7 mouse cellular contexts compared by ENCODE assay signal in the genomic region with DNA sequence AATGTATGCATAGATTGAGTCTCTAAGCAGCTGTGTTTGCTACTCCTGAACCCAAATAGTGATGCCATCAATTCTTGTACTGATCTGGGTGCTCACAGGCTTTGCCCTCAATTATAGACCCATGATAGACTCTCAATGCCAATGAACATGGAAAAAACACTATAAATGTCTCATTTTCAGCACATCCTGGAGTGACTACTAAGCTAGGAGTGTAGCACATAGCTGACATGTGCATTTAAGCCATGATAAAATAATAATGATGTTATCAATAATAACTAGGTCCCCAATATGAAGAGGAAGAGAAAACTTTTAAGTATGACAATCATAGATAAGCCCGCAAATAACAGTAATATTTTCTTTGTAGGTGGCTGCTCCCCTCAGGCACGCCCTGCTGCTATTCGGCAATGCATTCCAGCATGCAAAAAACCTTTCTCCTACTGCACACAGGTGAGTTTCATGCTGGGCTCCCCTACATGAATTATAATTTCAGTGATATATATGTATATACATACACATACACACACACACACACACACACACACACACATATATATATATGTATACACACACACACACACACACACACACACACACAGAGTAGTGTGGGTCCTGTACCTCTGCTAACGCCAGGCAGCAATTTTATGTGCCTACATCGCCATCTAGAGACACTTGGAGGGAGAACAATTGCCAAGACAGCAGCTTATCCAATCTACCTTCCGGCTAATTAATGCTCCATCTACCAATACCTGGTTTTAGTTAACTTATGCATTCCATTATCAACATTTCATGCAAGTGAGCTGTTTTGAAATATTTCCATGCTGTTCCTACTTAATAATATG.
A peak's percentile ranks its signal among the peaks of the same experiment; 100 is the strongest.
DNase-seq lines count a peak whose midpoint lies in the region; ATAC-seq and TF ChIP-seq lines count a peak whose summit lies in the region.

No protein-coding gene starts in this region.

- peaks cover 3% of the 10 kb centered on the region; the same call in 1 of the 2 replicates for H3K9me3 ChIP-seq in ES-Bruce4 (replicated peaks; ENCODE audit: control insufficient read depth, insufficient read depth, low read length, poor library complexity, severe bottlenecking)
- no peaks in the 10 kb centered on the region for H3K9me3 ChIP-seq in hindbrain, embryonic 11.5 days (ENCODE audit: control insufficient read depth, low read length)
- H3K9me3 ChIP-seq in midbrain, embryonic 13.5 days: no peaks in the 10 kb centered on the region

- WGBS in hindbrain, embryonic 11.5 days: 55% methylated on average over 6 of the region's 6 CpGs
- WGBS in midbrain, embryonic 13.5 days: 49% methylated on average over 6 of the region's 6 CpGs

- H3K36me3 ChIP-seq in ES-Bruce4 (ENCODE audit: control insufficient read depth, insufficient read depth, low read length, poor library complexity, severe bottlenecking): no peaks in the 10 kb centered on the region
- H3K36me3 ChIP-seq in hindbrain, embryonic 11.5 days (ENCODE audit: control insufficient read depth, insufficient read depth, low read length): no peaks in the 10 kb centered on the region
- H3K36me3 ChIP-seq in midbrain, embryonic 13.5 days: no peaks in the 10 kb centered on the region

- no peak overlapping the region for H3K4me3 ChIP-seq in ES-Bruce4 (ENCODE audit: low read depth, low read length)
- no peak overlapping the region for H3K4me3 ChIP-seq in hindbrain, embryonic 11.5 days (ENCODE audit: low read depth, low read length)
- H3K4me3 ChIP-seq in midbrain, embryonic 13.5 days (replicated peaks): no peak overlapping the region

- no peak overlapping the region for H3K27ac ChIP-seq in ES-Bruce4 (ENCODE audit: insufficient read depth, low read length)
- H3K27ac ChIP-seq in hindbrain, embryonic 11.5 days (ENCODE audit: low read depth, low read length): no peak overlapping the region
- H3K27ac ChIP-seq in midbrain, embryonic 13.5 days: no peak overlapping the region

- no peak for TF ChIP-seq EP300 in ES-Bruce4 (IDR thresholded peaks at IDR 0.05; ENCODE audit: insufficient read depth, low read depth, low read length)

- peak; percentile 6 for DNase-seq in 3T3-L1 (ENCODE audit: low read depth, low spot score)
- peak; percentile 18 to 30 for DNase-seq in cerebellum, postnatal 36 days
- peak; percentile 59 for DNase-seq in hindbrain, embryonic 11.5 days (ENCODE audit: low spot score)
- DNase-seq in left cerebral cortex, adult 11 months (ENCODE audit: low spot score): peak; percentile 12
- no peak for DNase-seq in urinary bladder, postnatal 4 days (ENCODE audit: low spot score in 2 of 2)

- no peaks in the 10 kb centered on the region for H3K27me3 ChIP-seq in ES-Bruce4 (ENCODE audit: control insufficient read depth, insufficient read depth, low read length, poor library complexity, severe bottlenecking)
- no peaks in the 10 kb centered on the region for H3K27me3 ChIP-seq in hindbrain, embryonic 11.5 days (ENCODE audit: control insufficient read depth, insufficient read depth, low read length)
- no peaks in the 10 kb centered on the region for H3K27me3 ChIP-seq in midbrain, embryonic 13.5 days

- peak; percentile 61; the same call in 1 of the 2 replicates for ATAC-seq in hindbrain, embryonic 11.5 days (ENCODE audit: low FRiP score)
- ATAC-seq in midbrain, embryonic 13.5 days: peak; percentile 85

- no peaks in the 10 kb centered on the region for H3K4me1 ChIP-seq in ES-Bruce4 (ENCODE audit: control insufficient read depth, insufficient read depth, low read length)
- no peaks in the 10 kb centered on the region for H3K4me1 ChIP-seq in hindbrain, embryonic 11.5 days (replicated peaks; ENCODE audit: control insufficient read depth, insufficient read depth, low read length)
- no peaks in the 10 kb centered on the region for H3K4me1 ChIP-seq in midbrain, embryonic 13.5 days (replicated peaks)

- peak; percentile 7 for TF ChIP-seq CTCF in ES-Bruce4 (IDR thresholded peaks at IDR 0.05; ENCODE audit: low read depth, low read length)

- H3K9ac ChIP-seq in ES-Bruce4 (ENCODE audit: low read depth, poor library complexity, severe bottlenecking): no peak overlapping the region
- no peak overlapping the region for H3K9ac ChIP-seq in hindbrain, embryonic 11.5 days (ENCODE audit: low read depth, low read length)
- no peak overlapping the region for H3K9ac ChIP-seq in midbrain, embryonic 13.5 days (replicated peaks)

- H3K4me2 ChIP-seq in hindbrain, embryonic 11.5 days (replicated peaks; ENCODE audit: low read depth, low read length): no peak overlapping the region
- no peak overlapping the region for H3K4me2 ChIP-seq in midbrain, embryonic 13.5 days (replicated peaks)

- no peak for TF ChIP-seq POLR2A in ES-Bruce4 (IDR thresholded peaks at IDR 0.05; ENCODE audit: insufficient read depth, low read length)

Comparison
In these comparisons a context has a peak if more than half of its experiments do, and no peak if none do; other contexts are left out.
1. DNase-seq: peak in 3T3-L1 (single experiment), cerebellum, postnatal 36 days (2 of 2), hindbrain, embryonic 11.5 days (single experiment) and left cerebral cortex, adult 11 months (single experiment); none in urinary bladder, postnatal 4 days (0 of 2).